Mouse (Mus musculus): ENCODE measurements at regions not wholly inside any gene's neighbourhood (a gene's known extent, or its start where the extent isn't known, plus 50 kb on each side); places are given as distances from the start of the nearest gene placed in this dataset.

- no peak for DNase-seq (ENCODE audit: low spot score in 2 of 2)
Measured at GRCm38 (mm10) chr8:92212786-92213535, 144.5 kb upstream of the Irx5 start.

DNA sequence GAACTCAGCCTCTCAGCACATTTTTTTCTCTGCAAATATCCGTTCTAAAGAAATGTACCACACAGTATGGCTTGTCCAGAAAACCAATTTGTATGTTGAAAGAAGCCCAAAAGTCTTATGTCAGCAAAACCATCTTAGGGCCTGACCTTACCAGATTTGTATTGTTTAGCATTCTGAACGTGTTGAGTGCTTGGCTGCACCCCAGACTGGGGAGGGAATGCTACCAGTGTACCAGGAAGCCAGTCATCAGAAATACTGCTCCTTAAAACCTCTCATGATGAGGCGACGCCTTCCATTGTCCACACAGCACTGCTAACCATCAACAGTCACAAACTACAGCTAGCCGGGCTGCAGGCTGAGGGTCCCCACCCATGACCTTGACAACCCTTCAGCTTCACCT, 148.3 kb upstream of the Irx5 start:
- no peak for DNase-seq (ENCODE audit: low spot score in 2 of 2)

- DNase-seq (ENCODE audit: low spot score in 2 of 2) = no peak
Measured at GRCm38 (mm10) chr8:92195635-92196034, 161.8 kb upstream of the Irx5 start.

- DNase-seq (ENCODE audit: low spot score in 2 of 2) = no peak
Measured at GRCm38 (mm10) chr8:92194065-92194464, 163.4 kb upstream of the Irx5 start.

GRCm38 (mm10) chr8:92190261-92191025, 167.0 kb upstream of the Irx5 start:
- DNase-seq (ENCODE audit: low spot score in 2 of 2) = no peak

DNA sequence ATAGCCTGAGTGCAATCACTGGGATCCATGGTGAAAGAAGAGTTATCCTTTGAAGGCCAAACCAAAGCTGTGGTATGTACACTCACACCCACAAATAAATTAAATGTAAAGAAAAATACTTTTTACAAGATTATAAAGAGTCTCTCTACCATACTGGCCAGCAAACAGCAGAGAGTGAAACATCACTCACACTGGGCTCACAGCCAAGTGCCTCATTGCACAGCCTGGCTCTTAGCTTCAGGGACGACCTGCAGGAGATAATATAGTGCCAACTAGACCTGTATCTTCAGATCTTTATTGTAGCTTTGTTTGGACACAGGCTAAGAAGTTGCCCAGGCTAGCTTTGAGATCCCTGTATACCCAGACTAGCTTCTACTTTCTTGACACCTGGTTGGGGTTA, 174.1 kb upstream of the Irx5 start:
- DNase-seq (ENCODE audit: low spot score in 2 of 2) = no peak

GRCm38 (mm10) chr8:92180651-92181050, 176.8 kb upstream of the Irx5 start:
- no peak for DNase-seq (ENCODE audit: low spot score in 2 of 2)

DNA sequence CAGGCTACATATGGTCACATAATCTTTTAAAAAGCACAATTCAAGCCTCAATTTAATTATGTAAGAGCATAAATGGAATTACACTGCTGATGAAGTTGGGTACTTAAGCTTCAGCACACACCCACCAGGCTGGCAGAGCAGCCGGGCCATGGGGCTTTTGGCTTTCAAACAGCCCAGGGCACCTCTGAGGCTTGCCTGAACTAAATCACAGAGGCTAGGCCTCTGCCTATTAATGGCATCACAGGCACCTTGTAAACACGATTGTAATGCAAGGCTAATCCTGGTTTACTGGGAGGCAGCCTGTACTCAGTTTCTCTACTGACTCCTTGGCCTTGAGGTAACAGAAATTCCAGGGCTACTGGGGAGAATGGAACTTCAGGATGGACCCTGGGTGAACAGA, 178.1 kb upstream of the Irx5 start:
- DNase-seq (ENCODE audit: low spot score in 2 of 2) = no peak

DNA sequence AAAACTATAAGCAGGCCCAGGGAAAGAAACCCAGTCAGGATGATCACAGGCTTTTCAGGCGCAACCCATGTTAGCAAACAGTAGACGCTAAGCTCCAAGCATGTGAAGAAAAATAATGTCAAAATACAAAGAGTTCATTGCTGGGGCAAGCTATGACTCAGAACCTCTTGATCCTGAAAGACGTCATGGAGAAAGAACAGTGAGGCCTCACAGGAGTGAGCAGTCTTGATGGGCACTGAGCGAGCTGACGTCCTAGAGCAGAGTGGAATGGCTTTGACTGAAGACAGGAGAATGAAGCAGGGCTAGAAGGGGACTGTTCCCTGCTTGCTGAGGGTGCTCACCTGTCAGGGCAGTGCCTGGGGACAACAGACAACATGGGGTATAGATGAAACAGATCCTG, 181.3 kb upstream of the Irx5 start:
- no peak for DNase-seq (ENCODE audit: low spot score in 2 of 2)

GRCm38 (mm10) chr8:92174106-92174505, 183.3 kb upstream of the Irx5 start:
- no peak for DNase-seq (ENCODE audit: low spot score in 2 of 2)

DNA sequence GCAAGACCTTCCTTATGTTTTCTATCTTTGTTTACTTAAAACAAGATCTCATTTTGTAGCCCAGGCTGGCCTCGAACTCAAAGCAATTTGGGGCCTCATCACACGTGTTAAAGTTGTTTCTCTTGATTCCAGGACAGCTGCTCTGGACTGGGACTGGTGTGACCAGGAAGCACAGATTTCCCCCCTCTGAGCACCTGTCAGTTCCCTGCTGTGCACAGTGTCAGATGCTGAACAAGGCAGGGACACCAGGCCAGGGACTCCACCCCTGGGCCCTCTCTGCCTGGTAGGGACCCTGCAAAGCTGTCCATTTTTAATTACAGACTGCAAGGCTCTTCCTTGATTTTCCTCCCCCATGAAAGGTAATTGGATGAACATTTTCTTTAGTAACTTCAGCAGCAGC, 185.8 kb upstream of the Irx5 start:
- DNase-seq (ENCODE audit: low spot score in 2 of 2) = no peak

- no peak for DNase-seq (ENCODE audit: low spot score in 2 of 2)
Measured at GRCm38 (mm10) chr8:92167340-92167783, 190.1 kb upstream of the Irx5 start.

GRCm38 (mm10) chr8:92165306-92165705, 192.1 kb upstream of the Irx5 start:
- no peak for DNase-seq (ENCODE audit: low spot score in 2 of 2)

DNA sequence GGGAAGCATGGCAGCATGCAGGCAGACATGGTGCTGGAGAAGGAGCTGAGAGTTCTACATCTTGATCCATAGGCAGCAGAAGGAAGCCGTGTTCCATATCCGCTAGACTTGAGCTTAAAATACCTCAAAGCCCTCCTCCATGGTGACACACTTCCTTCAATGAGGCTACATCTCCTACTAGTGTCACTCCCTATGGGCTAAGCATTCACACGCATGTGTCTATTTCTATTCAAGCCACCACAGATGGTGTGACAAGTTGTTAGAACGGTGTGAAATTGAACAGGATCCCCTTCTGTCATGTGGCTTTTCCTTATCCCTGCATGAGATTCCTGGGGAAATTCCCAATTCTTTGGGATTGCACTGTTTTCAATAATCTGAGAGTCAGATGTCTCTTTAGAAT, 192.9 kb upstream of the Irx5 start:
- DNase-seq (ENCODE audit: low spot score in 2 of 2) = peak in 1 of 2 experiments; percentile 13

DNA sequence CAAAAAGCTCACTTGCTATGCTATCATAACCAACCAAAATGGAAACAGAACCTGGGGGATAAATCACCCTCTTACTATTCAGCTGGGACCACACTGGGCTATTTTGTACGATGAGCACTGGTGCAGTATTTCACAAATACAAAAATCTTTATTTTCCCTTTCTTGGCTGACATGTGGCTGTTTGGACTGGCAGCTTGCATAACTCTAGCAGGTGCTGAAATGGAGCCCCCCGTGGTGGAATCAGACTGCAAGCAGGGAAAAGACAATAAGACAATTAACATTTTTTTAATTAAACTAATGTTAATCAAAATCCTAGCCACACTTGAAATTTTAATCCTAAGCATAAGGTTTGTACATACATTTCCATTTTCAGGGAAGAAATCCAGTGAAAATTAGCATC, 196.4 kb upstream of the Irx5 start:
- DNase-seq (ENCODE audit: low spot score in 2 of 2) = no peak

DNA sequence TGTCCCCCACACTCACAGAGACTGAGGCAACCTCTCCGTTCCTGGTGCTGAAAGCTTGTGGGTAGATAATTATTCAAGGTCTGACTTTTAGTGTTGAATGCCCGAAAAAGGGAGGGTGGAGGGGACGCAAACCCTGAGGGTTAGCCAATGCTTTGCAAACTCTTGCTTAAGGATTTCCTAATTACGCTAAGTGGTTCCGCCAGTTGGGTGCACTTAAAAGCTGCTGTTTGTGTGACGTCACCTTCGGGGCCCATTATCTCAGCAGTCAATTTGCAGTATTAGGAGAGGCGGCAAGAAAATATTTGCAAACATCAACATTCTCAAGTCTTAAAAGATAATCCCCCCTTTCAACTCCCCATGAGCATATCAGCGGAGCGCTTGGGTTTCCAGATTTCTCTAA, 199.2 kb upstream of the Irx5 start:
- DNase-seq (ENCODE audit: low spot score in 2 of 2) = no peak

DNA sequence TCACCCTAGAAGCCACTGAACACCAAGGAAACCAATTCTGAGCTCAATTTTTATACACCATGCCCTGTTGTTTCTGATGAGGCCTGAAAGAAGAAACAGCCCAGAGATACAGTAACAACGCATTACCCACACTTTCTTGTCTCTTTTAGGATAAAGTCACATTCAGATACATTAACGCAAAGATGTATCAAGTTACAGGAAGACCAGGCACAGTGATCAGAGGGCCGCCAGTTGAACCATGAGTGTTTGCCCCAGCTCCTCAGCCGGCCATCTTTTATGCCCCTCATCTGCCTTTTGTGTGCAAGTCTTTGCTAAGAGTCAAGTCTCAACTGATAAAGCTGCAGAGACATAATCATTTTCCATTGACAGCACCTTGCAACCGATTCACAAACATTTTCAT, 204.9 kb upstream of the Irx5 start:
- DNase-seq (ENCODE audit: low spot score in 2 of 2) = no peak

GRCm38 (mm10) chr8:92147672-92148071, 209.8 kb upstream of the Irx5 start:
- DNase-seq (ENCODE audit: low spot score in 2 of 2) = no peak

- DNase-seq (ENCODE audit: low spot score in 2 of 2) = no peak
Measured at GRCm38 (mm10) chr8:92137091-92137882, 220.1 kb upstream of the Irx5 start.

DNA sequence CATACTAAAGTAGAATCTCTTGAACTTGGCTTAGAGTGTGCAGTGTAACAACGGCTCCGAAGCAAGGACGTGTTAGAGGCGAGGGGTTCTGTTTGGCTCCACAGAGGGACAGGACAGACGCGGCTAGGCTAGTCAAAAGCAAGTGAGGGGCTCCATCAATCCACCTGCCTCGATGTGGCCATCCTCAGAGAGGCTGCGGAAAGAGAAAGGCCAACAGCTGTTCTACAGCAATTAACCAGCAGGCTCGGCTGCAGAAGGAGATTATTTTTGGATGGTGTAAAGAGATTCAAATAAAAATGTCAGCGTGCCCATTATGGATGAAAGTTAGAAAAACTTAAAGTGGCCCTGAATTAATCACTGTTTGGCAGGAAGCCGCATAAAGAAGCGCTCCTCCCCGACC, 221.0 kb upstream of the Irx5 start:
- no peak for DNase-seq (ENCODE audit: low spot score in 2 of 2)

DNA sequence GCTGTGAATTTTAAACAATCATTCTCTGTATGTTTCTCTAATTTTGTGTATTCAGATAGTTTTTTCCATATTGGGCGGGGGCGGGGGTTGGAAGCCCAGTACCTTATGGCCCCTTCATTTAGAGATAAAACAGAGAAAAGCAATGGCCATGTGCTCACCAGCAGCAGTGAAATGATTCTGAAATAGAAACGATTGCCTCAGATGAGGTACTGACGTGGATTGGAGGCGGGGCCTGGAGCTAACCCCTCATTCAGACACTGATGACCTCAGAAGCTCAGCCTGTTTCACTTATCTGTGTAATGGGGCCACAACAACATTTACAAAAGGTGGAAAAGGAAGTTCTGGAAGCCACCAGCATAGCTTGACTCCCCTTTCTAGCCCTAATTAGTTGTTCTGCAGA, 223.0 kb upstream of the Irx5 start:
- no peak for DNase-seq (ENCODE audit: low spot score in 2 of 2)
